Mouse (Mus musculus): ENCODE data around the gene Srr.
A peak's percentile ranks its signal among the peaks of the same experiment; 100 is the strongest.

Srr gene

DNA sequence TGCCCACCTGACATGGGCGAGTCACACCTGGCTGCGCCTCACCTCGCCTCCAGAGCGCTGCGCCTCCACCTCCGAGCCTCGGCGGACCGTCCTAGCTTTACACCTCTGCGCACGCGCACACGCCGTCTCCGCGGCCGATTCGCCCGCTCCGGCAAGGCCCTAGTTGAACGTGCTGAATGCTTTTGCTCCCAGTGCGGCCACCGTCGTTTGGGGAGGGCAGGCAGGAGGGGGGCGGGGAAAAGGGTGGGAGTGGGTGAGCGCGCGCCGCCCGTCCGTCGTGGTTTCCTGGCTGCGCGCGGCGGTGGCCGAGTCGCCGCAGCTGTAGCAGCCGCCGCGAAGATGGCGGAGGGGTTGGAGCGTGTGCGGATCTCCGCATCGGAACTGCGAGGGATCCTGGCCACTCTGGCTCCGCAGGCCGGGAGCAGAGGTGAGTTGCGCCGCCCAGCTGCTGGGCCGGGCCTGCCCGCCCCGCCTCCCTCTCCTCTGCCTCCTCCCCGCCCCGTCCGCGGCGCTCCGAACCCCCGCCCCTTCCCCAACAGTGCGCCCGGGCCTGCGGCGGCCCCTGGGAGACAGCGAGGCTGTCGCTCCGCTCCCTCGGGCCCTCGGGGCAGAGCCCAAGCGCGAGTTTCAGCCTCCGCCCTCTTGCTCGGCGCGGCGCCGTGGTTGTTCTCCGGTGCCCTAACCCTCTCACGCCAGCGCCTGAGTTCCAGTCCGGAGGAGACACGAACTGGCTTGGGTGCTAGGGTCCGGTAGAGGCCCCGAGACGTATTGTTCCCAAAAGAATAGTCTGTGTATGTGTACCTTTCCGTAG, at the start of gene Srr, which contains the start of gene Smg6:
TSS of gene Srr (minus strand) at position 372 of the 811 bp plus-strand sequence.
TSS of gene Smg6 (plus strand) at position 247 of the 811 bp plus-strand sequence.
- peak; percentile 96 for DNase-seq (ENCODE audit: low spot score)

DNA sequence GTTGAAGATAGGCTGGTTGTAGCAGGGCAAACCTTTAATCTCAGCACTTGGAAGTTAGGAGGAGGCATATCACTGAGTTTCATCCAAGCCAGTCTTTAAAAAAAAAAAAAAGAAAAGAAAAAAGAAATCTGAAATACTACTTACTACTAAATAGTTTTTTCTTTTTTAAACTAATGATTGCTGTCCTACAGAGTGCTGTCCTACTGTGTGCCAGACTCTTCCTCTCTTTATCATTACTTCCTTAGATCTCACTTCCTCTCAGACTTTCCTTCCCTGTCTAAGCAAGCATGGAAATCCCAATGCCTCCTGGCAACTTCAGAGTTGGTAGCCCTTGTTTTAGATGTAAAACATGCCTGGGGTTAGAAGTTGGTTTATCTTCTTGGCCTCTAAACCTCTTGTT, 48.9 kb upstream of the Srr start:
- no peak for DNase-seq (ENCODE audit: low spot score)

DNA sequence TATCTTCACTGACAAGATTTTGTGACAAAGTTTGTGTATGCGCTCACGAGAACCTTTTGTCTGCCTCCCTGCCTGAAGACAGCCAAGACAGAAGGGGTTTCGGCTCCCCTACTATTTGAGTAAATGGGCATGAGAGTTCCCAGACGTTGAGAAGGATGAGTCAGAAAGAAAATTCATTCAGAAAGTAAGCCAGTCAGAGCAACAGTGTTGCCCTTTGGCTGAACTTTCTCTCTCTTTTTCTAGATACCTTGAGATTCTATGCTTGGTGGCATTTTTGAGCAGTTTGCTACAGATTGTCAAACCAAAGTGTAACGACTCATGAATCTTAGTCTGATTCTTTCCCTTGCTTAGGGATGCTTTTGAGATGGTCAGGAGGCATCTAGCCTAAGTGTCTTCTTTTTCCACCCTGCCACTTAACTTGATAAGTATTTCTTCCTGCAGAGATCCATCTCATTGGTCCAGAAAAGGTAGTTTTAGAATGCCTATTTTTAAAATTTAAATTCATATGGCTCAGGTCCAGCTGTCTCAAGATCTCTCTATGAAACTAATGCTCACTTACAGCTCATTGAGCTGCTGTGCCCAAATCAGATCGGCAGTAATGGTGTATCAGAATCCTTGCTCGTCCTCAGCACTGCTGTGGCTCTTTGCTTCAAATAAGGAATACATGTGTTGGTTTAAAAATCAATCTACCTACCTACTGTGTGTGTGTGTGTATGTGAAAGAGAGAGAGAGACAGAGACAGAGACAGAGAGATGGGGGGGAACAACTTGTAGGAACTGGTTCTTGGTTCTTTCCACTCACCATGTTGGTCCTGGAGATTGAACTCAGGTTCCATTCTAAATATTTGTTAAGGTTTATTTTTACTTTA, 47.8 kb upstream of the Srr start:
- peak; percentile 14 for DNase-seq (ENCODE audit: low spot score)

DNA sequence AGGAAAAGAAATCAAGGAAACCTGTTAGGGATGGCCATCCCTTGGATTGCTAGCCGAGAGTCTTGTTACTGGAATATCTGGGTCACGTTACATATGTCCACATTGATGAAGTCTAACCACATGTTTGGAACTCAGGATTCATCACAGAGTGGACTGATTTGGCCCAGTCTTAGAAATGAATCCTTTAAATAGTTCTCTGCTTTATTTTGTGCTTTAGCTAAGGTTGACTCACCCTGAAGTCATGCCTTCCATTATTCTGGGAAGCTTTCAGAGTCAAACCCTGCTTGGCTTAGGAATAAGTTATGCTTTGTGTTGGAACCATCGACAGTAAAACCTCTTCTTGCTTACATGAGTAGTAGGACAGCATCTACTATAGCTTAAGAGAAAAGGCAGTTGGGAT, 39.8 kb upstream of the Srr start:
- DNase-seq (ENCODE audit: low spot score), result no peak

DNA sequence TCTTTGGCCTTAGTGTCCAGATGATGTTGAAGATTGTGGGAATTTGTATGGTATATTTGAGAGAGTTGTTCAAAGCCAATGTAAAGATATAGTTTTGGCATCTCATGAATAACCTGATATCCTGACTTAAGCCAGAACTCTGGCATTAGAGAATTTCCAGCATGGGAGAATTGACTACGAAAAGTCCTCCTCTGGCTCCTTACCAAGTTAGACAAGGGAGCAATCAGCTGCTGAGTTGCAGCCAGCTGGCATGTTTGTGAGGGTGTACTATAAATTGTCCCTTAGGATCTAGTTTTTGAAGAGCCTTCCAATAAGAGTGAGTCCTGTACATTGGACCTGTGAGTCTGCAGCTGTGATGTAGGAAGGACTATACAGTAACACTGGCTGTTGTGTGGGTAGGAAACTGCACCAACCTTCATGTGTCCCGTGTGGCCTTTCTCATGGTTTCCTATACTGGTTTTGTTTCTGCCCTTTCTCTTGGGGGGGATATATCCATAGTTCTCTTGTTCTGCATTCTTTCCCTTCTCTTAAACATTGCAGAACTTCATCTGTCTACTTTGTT, 37.2 kb upstream of the Srr start:
- no peak for DNase-seq (ENCODE audit: low spot score)

DNA sequence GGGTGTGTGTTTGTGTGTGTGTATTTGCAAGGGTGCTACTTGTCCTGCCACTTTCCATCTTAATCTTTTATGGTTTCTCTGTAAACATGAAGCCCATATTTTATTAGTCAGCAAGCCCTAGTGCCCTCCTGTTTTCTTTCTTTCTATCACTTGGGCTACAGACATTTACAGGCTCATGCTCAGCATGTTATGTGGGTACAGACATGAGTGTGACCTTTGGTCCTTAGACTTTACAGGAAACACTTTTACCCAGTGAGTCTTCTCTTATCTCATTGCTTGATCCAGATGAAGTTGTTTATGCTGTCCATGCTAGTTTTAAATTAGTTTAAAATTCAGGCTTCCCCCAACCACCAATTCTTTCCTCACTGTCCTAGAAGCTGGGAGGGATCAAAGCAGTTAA, 36.2 kb upstream of the Srr start:
- no peak for DNase-seq (ENCODE audit: low spot score)

DNA sequence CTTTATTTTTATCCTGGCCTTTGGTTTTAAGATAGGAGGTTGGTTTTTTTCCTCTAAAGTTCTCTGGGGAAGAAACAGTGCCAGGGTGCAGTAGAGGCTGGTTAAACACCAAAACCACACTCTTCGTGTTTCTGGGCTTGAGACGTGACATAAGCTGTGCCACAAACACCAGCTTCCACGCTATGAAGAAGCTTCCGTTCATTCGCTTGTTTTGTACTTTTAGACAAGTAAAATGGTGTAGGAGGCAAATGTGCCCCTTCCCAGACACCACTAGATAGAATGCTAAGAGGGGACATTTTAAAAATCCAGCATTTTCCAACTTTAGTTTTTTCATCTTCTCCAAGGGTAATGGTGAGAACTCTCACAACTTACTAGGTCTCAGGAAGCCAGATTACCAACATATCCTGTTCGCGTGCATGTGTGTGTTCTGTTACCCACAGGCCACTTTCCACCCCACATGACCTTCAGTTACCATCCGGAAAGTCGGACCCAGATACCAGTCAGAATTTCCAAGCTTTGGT, 34.3 kb upstream of the Srr start:
- DNase-seq (ENCODE audit: low spot score), result no peak

DNA sequence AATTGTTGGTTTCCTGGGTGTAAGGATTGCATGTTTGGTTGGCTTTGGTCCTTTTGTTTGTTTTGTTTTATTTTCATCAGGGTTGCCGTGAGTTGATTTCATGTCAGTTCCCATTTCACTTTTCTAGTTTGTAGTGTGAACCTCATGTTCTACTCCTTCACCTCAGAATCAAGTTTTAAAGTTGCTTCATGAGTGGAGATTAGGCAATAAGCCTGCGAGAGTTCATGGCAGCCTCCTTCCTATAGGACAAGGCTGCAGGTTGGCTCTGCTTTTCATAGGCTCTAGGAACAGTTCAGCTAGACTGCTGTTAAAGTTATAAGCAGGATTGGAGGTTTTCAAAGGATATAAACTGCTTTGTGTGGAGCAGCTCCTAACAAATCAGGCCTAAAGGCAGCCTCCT, 33.8 kb upstream of the Srr start:
- DNase-seq (ENCODE audit: low spot score), result no peak

DNA sequence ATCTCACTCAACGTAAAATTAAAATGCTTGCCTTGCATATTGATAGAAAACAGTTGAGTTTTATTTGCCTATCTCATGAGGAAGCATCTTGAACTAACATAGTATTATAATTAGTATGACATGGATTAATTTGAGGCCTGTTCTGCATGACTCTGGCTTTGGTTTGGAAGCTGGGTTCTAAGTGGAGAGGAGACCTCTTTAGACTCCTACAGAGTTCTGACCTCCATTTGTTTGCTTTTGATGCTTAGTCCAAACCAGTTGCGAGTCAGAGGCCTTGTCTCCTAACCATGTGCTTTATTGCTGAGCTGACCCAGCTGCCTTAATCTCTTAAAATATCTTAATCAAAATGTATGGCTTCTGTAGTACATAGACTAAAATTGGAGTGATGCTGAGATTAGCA, 31.9 kb upstream of the Srr start:
- no peak for DNase-seq (ENCODE audit: low spot score)

DNA sequence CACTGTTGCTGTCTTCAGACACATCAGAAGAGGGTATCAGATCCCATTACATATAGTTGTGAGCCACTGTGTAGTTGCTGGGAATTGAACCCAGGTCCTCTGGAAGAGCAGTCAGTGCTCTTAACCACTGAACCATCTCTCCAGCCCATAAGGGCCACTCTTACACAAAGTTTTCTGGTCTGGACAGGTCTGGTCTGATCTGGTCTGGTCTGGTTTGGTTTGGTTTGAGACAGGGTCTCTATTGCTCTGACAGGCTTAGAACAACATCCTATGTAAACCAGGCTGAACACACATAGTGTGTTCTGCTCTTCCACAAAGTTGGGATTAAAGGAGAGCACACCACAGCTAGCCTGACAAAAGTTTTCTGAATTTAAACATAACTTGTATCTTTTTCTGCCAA, 30.3 kb upstream of the Srr start:
- no peak for DNase-seq (ENCODE audit: low spot score)

DNA sequence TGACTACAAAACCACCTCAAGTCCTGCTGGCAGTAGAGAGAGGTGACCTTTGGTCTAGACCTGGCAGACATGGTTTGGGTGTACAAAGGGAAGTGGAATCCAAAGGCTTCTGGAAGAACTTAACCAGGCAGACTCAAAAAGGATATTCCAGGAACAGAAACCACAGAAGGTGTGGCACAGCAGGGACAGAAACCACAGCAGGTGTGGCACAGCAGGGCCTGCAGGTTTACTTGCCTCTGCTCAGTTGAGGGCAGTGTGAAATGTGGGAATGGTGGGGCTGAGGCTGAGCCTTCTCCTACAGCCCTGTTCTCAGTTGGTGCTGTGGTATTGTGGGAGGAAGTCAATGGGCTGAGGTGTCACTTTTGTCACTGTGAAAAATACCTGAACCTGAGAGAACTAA, 29.2 kb upstream of the Srr start:
- no peak for DNase-seq (ENCODE audit: low spot score)

DNA sequence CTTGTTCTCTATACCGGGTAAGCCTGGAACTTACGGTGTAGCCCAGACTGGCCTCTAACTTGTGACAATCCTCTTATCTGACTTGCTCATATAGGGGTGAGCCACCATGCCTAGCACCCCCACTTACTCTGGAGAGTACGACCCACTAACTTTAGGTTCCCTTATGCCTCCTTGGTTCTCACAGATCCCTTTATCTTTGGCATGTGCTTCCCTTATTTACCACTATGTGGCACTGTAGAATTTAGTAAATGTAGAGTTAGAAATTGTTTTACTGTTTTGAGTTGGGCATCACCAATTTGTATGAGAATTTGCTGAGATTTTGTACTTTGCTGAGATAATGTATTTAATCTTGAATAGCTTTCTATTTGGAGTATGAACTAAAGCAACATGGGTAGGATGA, 20.6 kb upstream of the Srr start:
- DNase-seq (ENCODE audit: low spot score), result no peak

DNA sequence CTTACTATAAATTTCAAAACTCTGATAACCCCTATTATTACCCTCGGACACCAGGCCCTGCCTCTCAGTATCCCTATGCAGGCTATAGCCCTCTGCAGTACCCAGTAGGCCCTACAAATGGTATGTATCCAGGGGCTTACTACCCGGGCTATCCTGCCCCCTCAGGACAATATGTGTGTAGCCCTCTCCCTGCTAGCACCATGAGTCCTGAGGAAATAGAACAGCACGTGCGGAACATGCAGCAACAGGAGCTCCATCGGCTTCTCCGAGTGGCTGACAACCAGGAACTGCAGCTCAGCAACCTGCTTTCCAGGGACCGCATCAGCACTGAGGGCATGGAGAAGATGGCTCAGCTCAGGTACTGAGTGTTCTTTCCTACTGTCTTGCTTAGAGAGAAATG, 4.6 kb upstream of the Srr start:
- DNase-seq (ENCODE audit: low spot score), result no peak

DNA sequence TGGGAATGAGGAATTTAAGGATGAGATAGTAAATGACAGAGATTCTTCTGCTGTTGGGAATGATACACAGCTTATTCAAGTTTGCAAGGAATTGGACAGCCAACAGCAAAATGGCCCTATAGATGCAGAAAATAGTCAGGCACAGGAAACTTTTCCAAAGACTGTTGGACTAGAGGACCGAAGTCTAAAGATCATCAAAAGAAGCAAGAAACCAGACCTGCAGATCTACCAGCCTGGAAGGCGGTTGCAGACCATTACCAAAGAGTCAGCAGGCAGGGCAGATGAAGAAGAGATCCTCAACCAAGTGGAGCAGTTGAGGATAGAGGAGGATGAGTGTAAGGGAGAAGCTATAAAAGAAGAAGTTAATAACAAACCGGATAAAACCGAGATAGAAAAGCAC, 3.4 kb upstream of the Srr start:
- no peak for DNase-seq (ENCODE audit: low spot score)

DNA sequence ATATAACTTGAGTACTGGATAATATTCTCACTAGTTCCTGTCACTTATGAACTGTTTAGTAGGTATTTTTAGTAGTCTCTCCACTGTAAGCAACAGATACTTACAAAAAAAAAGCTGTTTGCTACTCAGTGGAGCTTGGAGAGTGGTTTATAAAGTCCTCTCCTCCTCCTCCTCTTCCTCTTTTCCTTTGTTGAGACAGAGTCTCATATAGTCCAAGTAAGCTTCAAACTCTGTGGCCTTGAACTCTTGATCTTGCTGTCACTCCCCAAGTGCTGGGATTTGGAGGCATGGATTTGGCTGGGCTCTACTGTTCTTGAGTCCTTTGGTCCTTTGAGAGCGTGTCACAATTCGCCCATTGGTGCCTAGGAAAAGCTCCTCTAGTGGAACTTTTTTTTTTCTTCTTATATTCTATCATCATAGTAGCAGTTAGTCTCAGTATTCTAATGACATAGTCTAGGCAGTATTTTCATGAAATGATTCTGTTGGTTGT, 1.5 kb upstream of the Srr start:
- DNase-seq (ENCODE audit: low spot score), result peak; percentile 22

DNA sequence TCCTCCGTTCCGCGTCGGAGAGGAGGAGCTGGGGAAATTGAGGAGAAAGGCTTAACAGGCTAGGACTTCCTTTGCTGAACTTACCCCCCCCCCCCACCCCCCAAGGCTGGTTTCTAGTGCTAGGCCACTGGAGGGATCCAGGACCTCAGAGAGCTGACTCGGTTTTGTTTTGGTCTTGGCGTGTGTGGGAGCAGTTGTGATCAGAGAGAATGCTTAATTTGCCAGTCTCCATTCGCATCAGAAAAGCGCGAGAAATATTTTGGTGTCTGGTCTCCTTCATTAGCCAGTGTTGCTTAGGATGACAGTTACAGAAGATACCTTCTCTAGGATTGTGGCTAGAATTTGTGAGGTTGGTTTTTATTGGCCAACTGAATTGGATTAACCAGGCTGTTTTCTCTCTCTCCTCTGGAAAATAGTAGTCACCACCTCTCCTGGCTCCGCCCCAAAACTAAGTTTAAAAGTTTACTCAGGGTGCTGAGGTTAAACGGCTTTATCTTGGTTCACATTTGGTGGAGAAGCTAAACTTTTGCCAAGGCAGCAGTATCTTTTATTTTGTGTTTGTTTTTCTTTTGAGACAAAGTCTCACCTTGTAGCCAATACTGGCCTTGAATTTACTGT, 749 bp upstream of the Srr start:
- DNase-seq (ENCODE audit: low spot score), result peak; percentile 71

DNA sequence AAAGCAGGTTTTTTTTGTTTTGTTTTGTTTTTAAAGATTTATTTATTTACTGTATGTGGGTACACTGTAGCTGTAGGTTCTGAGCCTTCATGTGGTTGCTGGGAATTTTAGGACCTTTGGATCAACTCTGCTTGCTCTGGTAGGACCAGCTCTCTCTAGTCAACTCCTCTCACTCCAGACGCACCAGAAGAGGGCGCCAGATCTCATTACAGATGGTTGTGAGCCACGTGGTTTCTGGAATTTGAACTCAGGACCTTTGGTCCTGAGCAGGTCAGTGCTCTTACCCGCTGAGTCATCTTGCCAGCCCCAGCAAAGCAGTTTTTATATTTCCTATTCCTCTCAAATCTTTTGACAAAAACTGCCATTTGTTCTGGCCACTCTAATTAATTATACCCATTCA, 1.6 kb downstream of the Srr start:
- no peak for DNase-seq (ENCODE audit: low spot score)

DNA sequence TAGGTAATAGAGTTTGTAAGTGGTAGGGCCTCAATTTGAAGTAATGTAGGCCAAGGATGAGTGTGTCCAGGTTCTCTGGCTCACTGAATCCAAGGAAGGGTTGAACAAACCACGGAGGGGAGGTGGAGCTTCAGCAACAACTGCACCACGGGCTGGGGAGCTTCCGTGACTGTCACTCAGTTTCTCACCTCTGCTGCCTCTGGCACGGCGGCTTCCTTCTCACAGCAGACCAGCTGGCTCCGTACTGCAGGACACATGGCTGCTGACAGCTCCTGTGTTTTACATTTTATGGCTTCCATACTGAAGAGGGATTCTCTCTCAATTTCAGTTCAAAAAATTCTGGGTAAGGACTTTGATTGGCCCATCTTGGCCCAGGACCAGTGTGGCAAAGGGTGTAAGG, 6.5 kb downstream of the Srr start:
- no peak for DNase-seq (ENCODE audit: low spot score)

DNA sequence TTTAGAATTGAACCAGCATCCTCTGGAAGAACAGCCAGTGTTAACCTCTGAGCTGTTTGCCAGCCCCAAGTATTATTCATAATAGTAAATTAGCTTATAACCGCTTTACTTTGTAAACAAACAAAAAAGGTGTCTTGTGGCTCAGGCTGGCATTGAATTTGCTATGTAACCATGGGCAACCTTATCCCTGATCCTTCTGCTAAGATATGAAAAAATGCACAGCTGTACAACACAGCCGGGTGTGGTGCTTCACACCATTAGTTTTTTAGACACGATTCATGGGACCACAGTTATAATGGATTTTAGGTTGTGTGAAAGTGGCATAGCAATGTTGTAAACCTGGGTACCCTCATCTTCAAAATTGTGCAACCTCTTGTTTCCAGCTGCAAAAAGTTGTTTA, 13.3 kb downstream of the Srr start:
- DNase-seq (ENCODE audit: low spot score), result no peak

DNA sequence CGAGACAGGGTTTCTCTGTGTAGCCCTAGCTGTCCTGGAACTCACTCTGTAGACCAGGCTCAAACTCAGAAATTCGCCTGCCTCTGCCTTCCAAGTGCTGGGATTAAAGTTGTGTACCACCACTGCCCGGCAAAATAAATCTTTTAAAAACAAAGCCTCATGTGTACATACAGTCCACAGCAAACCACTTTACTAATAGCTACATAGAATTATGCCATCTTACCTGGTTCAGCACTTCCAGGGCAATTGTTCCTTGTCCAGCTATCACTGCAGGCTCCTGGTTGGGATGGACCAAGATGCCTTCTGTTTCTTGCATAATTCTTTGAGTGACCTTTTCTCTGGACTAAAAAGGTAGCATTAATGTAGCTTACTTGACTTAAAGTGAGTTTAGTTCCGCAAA, 15.8 kb downstream of the Srr start:
- no peak for DNase-seq (ENCODE audit: low spot score)

DNA sequence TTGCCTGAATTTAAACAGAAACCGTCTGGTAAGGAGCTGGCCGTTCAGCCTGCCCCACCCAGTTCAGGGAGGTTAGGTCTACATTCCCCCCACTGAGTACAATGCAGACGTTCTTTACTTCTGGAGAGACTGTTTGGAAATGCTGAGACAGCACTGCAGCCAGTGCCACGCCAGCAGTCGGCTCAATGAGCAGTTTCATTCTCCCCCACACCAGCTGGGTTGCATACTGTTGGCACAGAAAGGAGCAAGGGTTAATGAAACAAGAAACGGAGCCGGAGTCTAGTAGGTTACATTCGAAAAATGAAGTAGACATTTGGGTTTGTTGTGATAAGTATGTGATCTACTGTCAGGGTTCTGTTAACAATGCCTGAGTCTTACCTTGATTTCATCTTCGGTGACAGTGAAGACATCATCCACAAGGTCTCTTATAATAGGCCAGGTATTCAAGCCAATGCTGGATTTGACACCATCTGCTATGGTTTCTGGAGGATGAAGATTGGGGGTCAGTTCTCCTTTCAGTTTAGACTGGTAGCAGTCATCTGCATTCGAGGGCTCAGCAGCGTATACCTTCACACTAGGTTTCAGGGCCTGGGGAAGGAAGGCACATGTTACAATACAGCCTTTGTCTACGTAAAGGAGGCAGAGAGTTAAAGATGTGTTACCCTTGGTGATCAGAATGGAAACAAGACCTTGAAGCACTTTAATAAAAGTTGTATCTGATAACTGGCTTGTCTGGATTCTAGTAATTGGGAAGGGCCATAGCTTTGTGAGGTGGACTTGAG, 16.9 kb downstream of the Srr start:
- no peak for DNase-seq (ENCODE audit: low spot score)

Measured in testis, postnatal 14 days (tissue).